Mouse (Mus musculus) large intestine, adult 2 months (tissue): ENCODE measurements around the gene Ptgir. TPM values are rescaled to one million over a fixed set of nuclear protein-coding genes. Genes with fewer than 3 reads are reported as not detected.

ENCODE experiments used
- DNase-seq: peaks from one replicate; pipeline ENCODE4 v3.0.0-alpha.2; 2012; ENCODE audit warnings: low read depth, low spot score
- WGBS: fragments of 180-500 bp; shearing (Covaris S2); methylation state at CpG from one replicate; pipeline ENCODE4 v1.1.7; 2018; 5-methylcytosine and 5-hydroxymethylcytosine counted together
- polyA plus RNA-seq: library from polyadenylated mRNA; depleted of rRNA; stranded (reverse); fragments of >200 nt; gene quantifications from 2 replicates; pipeline ENCODE4 v1.2.3, GENCODE M21; 2012; rRNA removed

Ptgir gene
- polyA plus RNA-seq, 1 experiment, result 1.5 TPM

GRCm38 (mm10) chr7:16955712-16956111, 49.4 kb downstream of the Ptgir start:
- DNase-seq, result no peak
- 85% methylated on average over 4 of the region's 4 CpGs for WGBS

- WGBS, result 64% methylated on average over 15 of the region's 15 CpGs
- no peak for DNase-seq
Measured at GRCm38 (mm10) chr7:16956410-16957265, 50.3 kb downstream of the Ptgir start.

- whole genome bisulfite sequencing, result 49% methylated on average over 17 of the region's 17 CpGs
- no peak for DNase-seq
Measured at GRCm38 (mm10) chr7:16959539-16960187, 53.4 kb downstream of the Ptgir start, which contains the start of gene Pnmal1. Gene Pnmal1 (plus strand): TSS chr7:16959679.

Other genes with a start within 250 kb of the Ptgir start
- gene Ceacam15, start 230.8 kb upstream of the Ptgir start, polyA plus RNA-seq, result not detected in 2 replicates
- 0.08 TPM in 1 of 2 replicates, not detected in the other for gene Ceacam9, start 184.6 kb upstream of the Ptgir start, polyA plus RNA-seq
- 431 and 452 TPM in 2 replicates for gene Ap2s1, start 168.1 kb upstream of the Ptgir start, polyA plus RNA-seq
- 82.4 and 114 TPM in 2 replicates for gene Slc1a5, start 125.2 kb upstream of the Ptgir start, polyA plus RNA-seq
- gene Strn4, start 90.6 kb upstream of the Ptgir start, polyA plus RNA-seq, result 100.0 and 115 TPM in 2 replicates
- 11.7 and 15.7 TPM in 2 replicates for gene Fkrp, start 89.8 kb upstream of the Ptgir start, polyA plus RNA-seq
- gene Prkd2, start 63.6 kb upstream of the Ptgir start, polyA plus RNA-seq, result 23.6 and 32.4 TPM in 2 replicates
- 10.9 and 12.4 TPM in 2 replicates for gene Dact3, start 31.2 kb upstream of the Ptgir start, polyA plus RNA-seq
- gene Gng8, start 14.7 kb upstream of the Ptgir start, polyA plus RNA-seq, result 3.1 and 3.6 TPM in 2 replicates
- 442 and 456 TPM in 2 replicates for gene Calm3, start 17.6 kb downstream of the Ptgir start, polyA plus RNA-seq
- gene Pnmal2, start 38.2 kb downstream of the Ptgir start, polyA plus RNA-seq, result 1.2 and 2.3 TPM in 2 replicates
- 0.22 and 0.43 TPM in 2 replicates for gene Pnmal1, start 53.2 kb downstream of the Ptgir start, polyA plus RNA-seq
- 0.15 and 0.16 TPM in 2 replicates for gene Gm42372, start 76.6 kb downstream of the Ptgir start, polyA plus RNA-seq
- gene Ccdc8, start 86.2 kb downstream of the Ptgir start, polyA plus RNA-seq, result 1.0 and 1.1 TPM in 2 replicates
- gene Ppp5c, start 121.4 kb downstream of the Ptgir start, polyA plus RNA-seq, result 198 and 205 TPM in 2 replicates
- 0.70 and 0.71 TPM in 2 replicates for gene Hif3a, start 155.9 kb downstream of the Ptgir start, polyA plus RNA-seq
- 0.02 TPM in 1 of 2 replicates, not detected in the other for gene Psg16, start 167.6 kb downstream of the Ptgir start, polyA plus RNA-seq
- not detected in 2 replicates for gene Ceacam3, start 243.8 kb downstream of the Ptgir start, polyA plus RNA-seq